Mouse (Mus musculus): ENCODE results near the gene Hddc3. TPM values are rescaled to one million over a fixed set of nuclear protein-coding genes. Genes with fewer than 3 reads are reported as not detected.
A peak's percentile ranks its signal among the peaks of the same experiment; 100 is the strongest.
"Not testable (repeated sequence)": the region's sequence is repeated elsewhere in the genome, so short reads cannot be mapped to it uniquely, and the experiment has no call there.

Gene Hddc3
- 33.3 and 40.9 TPM in 2 replicates for polyA plus RNA-seq (2012; rRNA removed)

- DNase-seq (ENCODE audit: low spot score), result peak; percentile 90
Observed at GRCm38 (mm10) chr7:80342858-80343257, at the start of gene Hddc3. Gene Hddc3 (plus strand): TSS chr7:80343104.

DNA sequence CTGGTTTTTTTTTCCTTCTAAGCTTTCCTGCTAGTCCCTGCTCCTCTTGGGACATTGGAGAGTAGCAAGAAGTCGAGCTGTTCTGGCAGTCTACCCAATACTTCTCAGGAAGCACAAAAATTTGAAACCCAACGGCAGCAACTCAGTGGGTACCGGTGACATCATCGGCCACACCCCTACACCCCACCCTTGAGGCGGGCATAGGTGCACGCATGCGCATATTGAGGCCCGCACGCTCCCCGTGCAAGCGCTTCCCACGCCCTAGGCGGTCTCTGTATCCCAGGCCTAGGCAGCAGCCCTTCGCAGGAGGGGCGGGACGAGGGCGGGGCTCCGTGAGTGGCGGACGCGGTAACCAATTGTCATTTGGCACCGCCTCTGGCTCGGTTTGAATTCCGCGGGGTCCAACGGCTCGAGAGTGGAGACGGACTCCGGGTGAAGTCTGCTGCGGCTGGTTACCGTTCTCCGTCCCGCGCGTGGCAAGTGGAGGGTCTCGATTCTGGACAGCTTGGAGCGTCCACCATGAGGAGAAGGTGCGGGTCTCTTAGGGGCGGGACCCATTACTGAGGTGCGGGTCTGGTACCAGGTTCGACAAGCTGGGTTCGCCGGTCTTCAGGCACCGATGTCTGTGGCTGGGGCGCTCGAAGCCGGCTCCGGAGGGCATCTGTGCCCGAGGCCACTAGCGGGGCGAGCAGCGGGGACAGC lies 48.7 kb upstream of the Hddc3 start, which contains the start of gene Prc1:
Gene Prc1 (plus strand): TSS at position 389 of the 702 bp plus-strand sequence.
- peak; percentile 97 for DNase-seq (ENCODE audit: low spot score)

GRCm38 (mm10) chr7:80294764-80295648 lies 47.9 kb upstream of the Hddc3 start:
- no peak for DNase-seq (ENCODE audit: low spot score)

DNA sequence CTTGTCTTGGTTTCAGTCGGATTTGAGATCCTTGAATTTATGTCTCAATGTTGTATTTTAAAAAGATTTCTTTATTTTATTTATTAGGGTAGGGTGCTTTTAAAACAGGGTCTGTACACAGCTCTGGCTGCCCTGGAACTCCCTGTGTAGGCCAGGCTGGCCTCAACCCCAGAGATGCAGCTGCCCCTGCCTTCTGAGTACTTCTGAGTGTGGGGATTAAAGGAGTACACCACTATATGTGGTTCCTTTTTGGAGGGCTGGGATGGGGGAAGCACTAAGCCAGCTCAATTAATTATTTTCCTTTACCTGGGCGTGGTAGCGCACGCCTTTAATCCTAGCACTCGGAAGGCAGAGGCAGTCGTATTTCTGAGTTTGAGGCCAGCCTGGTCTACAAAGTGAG lies 46.4 kb upstream of the Hddc3 start:
- no peak for DNase-seq (ENCODE audit: low spot score)

DNA sequence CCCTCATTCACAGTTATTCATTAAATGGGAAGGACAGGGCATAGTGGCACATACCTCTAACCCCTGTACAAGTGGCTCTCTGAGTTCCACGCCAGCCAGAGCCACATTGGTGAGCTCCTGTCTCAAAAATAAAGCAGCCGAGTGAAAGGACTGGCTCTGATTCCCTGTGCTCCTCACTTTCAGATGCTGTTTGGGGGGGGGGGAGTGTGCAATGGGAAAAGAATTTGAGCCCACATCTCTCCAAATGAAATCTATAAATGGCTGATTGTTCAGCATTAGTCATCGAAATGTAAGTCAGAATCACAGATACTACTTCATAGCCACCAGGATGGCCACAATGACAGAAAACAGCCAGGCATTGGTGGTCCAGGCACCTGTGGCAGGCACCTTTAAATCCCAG lies 45.9 kb upstream of the Hddc3 start:
- no peak for DNase-seq (ENCODE audit: low spot score)

DNA sequence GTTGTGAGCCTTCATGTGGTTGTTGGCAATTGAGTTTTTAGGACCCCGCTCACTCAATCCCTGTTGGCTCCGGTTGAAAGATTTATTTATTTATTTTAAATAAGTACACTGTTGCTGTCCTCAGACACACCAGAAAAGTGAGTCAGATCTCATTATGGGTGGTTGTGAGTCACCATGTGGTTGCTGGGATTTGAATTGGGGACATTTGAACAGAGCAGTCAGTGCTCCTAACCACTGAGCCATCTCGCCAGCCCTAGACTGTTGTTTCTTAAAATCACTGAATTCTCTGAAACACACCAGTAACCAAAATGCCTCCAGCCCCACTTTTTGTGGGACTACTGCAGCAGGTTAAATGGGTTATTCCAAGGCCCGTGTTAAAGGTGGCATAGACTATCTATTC lies 44.1 kb upstream of the Hddc3 start:
- no peak for DNase-seq (ENCODE audit: low spot score)

DNA sequence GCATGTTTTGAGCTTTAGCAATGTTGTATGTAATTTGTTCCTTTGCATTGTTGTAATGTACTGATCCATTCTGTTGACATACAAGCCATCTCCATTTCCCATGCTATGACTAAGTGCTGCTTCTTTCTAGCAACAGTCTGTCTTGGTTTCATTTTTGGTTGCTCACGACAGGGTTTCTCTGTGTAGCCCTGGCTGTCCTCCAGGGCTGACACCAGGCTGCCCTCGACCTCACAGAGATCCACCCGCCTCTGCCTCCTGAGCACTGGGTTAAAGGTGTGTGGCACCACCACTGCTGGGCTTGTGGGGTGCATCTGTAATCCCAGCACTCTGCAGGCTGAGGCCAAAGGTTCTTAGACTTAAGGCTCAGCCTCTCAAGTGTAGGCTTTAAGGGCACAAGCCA lies 43.3 kb upstream of the Hddc3 start:
- DNase-seq (ENCODE audit: low spot score), result no peak

GRCm38 (mm10) chr7:80301522-80301921 lies 41.4 kb upstream of the Hddc3 start:
- DNase-seq (ENCODE audit: low spot score), result no peak

DNA sequence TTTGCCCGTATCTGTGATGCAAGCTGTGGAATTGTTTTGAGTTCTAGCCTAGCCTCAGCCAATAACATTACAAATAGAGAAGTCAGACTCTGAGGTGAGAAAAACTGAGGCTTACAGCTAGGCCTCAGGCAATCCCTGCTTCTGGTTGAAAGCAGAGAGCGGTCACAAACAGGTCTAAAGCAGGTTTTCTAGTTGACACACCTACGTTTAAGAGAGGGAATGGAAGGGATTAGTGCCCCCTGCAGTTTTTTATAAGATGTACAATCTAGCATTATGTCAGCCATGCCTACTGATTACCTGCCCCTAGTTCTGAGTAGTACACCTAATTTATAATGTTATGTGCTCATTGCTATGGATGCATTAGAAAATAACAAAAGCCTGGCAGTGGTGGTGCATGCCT lies 35.1 kb upstream of the Hddc3 start:
- no peak for DNase-seq (ENCODE audit: low spot score)

- no peak for DNase-seq (ENCODE audit: low spot score)
Observed at GRCm38 (mm10) chr7:80310771-80311170, 32.1 kb upstream of the Hddc3 start.

DNA sequence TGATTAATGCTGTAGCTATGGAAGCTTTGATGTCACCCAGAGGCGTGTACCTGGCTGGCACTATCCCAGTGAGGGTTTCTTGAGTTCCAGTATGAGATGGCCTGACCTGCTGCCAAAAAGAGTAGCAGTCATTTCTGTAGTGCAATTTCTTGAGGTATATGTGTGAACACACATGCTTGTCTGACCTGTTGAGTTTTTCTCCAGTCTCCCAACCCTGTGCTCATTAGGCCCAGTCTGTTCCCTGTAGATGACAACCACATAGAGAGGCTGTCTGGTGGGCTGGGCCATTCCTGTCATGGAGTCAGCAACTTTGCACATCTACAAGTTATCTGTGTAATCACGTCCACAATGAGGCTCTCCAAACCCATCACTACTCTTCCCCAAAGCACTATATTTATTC lies 27.2 kb upstream of the Hddc3 start:
- no peak for DNase-seq (ENCODE audit: low spot score)

GRCm38 (mm10) chr7:80317439-80318115 lies 25.3 kb upstream of the Hddc3 start:
- DNase-seq (ENCODE audit: low spot score), result no peak

- no peak for DNase-seq (ENCODE audit: low spot score)
Observed at GRCm38 (mm10) chr7:80318670-80319069, 24.2 kb upstream of the Hddc3 start.

- no peak for DNase-seq (ENCODE audit: low spot score)
Observed at GRCm38 (mm10) chr7:80319846-80320496, 22.9 kb upstream of the Hddc3 start.

GRCm38 (mm10) chr7:80323336-80323735 lies 19.6 kb upstream of the Hddc3 start:
- no peak for DNase-seq (ENCODE audit: low spot score)

GRCm38 (mm10) chr7:80324043-80324815 lies 18.7 kb upstream of the Hddc3 start, which contains the start of gene Rccd1:
Gene Rccd1 (minus strand): TSS chr7:80324454.
- DNase-seq (ENCODE audit: low spot score), result peak; percentile 90

DNA sequence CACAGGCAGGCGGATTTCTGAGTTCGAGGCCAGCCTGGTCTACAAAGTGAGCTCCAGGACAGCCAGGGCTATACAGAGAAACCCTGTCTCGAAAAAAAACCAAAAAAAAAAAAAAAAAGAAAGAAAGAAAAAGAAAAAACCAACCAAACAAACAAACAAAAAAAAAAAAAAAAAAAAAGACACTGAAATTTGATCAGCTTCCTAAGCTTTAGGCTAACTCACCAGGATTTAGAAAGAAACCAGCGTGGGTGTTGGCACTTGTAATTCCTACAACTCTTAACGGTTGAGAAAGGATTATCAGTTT lies 18.1 kb upstream of the Hddc3 start:
- not testable (repeated sequence) for DNase-seq (ENCODE audit: low spot score)

GRCm38 (mm10) chr7:80325292-80325868 lies 17.5 kb upstream of the Hddc3 start:
- DNase-seq (ENCODE audit: low spot score), result no peak

DNA sequence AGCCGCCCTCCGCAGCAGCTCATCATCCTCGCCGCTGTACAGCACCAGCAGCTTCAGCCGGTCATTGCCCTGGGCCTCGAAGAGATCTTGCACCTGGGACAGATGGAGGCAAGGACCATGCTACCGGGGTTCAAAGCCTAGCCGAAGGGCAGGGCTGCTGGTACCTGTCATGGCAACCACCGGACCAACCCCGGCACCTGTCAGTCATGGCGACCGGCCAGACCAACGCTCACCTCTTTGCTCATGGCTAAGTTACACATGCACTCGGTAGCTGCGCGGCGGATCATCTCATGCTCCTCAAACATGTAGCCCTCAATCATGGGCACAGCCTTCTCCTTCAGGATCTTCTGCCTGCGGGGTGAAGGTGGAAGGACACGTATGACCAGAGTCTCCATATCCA lies 16.8 kb upstream of the Hddc3 start:
- no peak for DNase-seq (ENCODE audit: low spot score)

DNA sequence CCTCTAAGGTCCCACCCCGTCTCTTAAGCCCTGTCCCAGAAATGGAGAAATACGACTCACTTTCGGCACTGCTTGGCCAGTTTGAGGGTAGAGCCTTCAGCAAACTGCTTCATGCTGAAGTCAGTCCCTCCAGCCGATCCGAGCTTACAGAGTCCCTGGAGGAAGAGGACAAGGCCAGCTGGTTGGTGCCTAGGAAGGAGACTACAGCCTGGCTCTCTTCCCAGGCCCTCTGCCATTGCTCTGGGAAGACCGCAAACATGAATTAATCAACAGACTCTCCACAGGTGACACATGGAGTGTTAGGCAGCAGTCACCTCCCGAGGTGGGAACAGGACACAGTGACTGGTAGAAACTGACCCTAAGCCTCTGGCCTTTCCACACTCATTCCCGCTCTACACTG lies 12.6 kb upstream of the Hddc3 start:
- no peak for DNase-seq (ENCODE audit: low spot score)

GRCm38 (mm10) chr7:80331433-80331832 lies 11.5 kb upstream of the Hddc3 start:
- DNase-seq (ENCODE audit: low spot score), result no peak
